Mouse (Mus musculus): ENCODE results near the gene Pigz.

The Pigz gene

DNA sequence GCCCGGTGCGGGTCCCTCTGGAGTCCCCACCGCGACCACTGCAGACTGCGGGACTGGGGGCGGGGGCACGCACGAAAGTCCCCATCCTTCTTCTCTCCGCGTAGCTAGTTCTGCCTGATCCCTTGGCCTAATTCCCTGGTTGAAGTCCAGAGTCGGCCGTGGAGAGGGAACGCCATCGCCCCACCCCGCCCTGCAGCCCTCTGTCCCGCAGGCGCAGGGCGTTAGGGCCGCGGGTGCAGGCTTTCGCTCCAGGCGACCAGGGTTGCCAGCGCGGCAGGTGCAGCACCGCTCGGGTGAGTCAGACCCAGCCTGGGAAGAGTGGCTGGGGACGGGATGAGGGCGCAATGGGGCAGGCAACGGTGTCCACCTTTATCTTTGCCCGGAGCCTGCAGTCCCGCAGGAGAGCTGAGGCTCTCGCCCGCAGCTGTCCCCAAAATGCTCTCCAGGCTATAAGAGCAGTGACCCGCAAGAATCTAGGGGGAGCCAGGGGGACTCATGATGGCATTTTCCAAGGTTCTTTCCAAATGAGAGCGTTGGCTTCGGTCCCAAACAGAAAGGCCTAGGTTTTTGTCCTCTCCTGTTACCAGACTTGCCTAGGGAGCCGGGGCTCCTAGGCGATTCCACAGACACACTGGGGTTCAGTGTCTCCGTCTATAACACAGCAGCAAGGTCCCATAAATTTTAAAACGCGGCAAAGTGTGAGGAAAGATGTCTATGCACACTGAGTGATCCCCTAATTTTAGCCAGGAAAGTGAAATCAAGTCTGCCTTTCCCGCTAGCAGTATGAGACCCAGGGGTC lies at the start of gene Pigz:
Gene Pigz, plus strand, starts transcription at position 101 of the 799 bp plus-strand sequence.
- peak; percentile 46 for DNase-seq (ENCODE audit: low spot score)

DNA sequence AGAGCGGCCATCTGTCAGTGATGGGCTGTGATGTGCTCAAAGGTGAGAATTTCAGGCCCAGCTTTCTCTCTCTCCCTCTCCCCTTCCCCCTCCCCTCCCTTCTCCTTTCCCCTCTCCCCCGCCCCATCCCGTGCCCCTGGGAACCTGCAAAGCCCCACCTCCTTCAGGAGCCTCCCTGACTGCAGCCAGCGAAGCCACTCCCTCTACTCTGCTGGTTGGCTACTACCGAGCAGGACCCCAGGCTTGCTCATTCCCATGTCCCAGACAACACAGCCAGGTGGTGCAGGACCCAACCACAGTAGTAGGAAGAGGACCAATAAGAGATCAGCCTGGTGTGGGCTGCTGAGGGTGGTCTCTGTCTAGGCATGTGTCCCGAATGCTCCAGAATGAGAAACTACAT lies 49.7 kb upstream of the Pigz start:
- no peak for DNase-seq (ENCODE audit: low spot score)

DNA sequence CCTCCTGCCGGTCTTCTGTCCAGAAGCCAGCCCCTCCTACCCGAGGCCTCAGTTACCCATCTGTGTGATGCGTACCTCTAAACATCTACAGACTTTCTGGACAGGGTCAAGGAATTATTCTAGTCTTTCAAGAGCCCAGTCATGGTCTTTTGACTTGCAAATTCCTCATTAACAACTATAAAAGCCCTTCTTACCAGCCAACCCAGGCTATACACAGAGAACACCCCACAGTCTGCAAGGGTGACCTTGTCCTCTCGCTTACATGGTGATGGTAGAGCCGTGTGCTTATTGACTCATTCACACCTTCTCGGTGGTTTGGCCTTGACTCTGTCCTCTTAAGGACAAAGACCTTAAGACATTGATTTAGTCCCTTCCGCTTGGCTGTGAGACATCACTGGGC lies 42.7 kb upstream of the Pigz start:
- no peak for DNase-seq (ENCODE audit: low spot score)

DNA sequence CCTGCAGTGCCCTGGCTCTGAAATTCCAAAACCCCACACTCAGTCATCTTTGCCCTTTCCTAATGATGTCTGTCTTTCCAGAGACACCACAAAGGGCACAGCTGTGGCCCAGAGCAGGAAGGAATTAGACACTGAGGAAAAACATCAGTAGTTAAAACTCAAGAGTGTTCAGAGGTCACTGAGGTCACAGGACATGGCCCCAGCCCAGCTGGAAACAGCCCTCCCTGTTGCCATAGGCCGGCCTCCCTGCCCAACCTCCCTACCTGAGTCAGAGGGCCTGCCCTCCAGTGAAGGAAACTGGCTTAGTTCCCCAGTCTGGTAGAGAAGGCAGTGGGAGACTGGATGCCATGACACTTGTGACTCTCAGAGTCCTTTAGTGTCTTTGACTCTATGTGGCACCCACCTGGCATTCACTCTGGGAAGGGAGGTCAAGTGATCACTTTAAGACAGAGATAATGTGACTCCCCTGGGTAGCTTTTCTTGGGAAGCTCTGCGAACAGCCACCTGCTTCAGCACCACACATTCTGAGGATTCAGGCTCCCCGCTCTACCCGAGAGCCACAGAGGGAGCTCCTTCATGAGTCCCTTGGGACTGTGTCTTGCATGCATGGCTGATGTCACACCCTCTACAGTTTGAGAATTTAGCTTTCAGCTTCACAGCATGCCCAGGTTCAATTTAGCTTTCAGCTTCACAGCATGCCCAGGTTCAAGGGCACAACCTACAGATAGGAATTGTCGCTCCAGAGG lies 40.1 kb upstream of the Pigz start:
- DNase-seq (ENCODE audit: low spot score) = no peak

DNA sequence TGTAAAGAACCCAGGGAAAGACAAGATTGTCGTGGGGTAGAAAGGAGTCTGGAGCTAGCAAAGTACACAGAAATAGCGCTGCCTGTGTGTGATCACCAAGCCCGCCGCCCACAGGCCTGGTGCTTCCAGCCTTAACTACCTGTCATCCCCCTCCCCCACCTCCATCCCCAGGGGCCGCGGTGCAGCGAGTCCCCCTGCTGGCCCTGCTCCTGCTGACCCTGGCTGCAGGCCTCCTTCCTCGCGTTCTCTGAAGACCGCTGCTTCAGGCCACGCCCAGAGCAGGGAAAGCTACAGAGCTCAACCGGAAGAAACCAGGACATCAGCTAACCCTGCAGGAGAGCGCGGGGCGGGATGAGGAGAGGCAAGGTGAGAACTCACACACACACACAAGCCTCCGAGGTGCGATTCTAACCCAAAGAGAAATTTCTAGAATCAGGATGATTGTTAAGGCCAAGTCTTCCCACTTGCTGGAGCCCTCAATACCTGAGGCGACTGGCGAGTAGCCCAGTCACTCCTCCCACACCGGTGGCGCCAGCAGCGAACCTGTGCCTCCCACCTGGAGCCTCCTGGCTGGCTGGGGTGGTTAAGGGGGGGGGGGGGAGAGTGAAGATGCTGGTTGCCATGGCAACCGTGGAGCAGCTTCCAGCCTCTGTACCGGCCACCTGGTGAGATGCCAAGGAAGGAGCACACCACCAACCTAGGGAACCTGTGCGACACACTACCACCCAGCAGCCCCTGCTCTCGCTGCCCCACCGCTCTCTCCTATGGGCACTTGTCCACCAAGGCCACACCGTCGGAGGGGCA lies 36.5 kb upstream of the Pigz start:
- no peak for DNase-seq (ENCODE audit: low spot score)

DNA sequence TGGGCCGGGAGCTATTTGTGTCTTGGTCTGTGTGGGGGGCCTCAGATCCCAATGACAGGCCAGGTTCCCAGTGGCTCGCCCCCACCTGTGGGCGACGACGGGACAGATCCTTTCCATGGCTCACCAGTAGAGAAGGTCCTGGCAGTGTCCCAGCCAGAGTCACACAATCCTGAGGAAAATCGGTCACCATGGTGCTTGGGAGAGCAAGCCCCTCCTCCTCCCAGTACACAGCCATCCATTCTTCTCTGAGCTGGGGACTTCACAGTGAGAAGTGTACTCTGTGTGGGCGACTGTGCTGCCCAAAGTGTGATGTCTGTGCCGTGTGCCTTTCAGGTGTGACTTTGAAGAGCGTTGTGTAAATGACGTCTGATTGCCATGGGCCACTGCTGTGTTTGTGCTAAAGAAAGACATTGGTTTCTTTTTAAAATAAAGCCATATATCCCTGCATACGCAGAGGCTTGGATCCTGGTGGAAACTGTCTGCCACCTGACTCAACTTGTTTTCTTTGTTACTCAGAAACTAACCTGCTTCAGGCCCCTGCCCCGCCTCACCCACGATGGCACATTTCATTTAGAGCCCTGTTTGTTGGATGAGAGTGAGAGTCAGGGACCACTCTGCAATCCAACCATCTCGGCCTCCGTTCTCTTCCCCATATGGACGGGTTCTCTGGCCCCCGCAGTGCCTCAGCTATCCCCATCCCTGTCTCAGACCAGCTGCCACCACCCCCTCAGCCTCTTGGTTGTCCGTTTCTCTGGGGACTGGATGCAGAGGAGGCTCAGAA lies 34.9 kb upstream of the Pigz start:
- no peak for DNase-seq (ENCODE audit: low spot score)

DNA sequence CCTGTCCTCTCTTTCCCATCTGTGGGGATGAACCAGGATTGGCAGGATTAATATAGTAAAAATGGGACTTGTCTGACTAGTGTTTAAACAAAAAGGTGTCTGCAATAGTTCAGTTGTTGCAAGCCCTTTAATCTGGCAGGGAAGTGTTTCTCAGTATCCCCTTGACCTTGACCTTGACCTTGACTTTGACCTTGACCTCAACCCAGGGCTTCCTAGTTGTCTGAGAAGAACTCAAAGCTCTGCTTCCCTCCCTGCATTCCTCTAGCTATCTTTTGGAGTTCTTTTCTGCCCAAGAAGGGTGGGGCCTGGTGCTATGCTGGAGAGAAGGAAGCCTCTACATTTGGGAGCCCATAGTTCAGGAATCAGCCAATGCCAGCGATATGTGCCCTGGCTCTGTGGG lies 31.8 kb upstream of the Pigz start:
- DNase-seq (ENCODE audit: low spot score) = no peak

DNA sequence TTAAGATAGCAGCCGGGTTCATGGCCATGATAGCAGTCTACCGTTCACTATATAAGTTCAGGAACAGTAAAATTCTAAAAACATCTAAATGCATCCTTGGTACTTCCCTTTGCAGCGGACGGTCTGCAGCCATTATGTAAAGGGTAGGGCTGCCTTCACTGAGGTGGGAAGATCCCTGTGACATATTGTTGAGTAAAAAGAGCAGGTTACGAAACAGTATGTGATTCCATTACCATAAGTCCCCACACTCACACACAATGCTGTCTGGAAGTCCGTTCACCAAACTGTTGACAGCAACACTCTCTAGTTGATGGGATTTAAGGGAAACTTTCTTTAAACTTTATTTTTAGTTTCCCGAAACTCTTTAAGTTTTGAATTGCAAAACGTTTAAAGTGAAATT lies 30.4 kb upstream of the Pigz start:
- DNase-seq (ENCODE audit: low spot score) = no peak

DNA sequence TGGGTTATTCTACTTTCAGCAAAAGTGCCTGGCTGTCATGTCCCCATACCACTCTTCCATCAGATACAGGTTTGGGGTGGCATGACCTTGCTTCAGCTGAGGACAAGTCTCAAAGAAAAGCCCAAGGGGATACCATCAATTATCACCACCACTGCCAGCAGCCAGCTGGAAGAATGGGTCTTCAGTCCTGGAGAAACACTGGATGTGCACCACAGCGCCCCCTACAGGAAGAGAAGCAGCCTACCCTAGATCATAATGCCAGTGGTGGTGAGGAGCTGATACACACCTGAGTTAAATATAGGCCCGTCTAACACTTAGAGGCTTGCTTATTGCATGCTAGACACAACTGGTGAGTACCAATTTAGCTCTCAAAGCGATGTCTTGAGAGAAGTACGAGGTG lies 28.3 kb upstream of the Pigz start:
- no peak for DNase-seq (ENCODE audit: low spot score)

DNA sequence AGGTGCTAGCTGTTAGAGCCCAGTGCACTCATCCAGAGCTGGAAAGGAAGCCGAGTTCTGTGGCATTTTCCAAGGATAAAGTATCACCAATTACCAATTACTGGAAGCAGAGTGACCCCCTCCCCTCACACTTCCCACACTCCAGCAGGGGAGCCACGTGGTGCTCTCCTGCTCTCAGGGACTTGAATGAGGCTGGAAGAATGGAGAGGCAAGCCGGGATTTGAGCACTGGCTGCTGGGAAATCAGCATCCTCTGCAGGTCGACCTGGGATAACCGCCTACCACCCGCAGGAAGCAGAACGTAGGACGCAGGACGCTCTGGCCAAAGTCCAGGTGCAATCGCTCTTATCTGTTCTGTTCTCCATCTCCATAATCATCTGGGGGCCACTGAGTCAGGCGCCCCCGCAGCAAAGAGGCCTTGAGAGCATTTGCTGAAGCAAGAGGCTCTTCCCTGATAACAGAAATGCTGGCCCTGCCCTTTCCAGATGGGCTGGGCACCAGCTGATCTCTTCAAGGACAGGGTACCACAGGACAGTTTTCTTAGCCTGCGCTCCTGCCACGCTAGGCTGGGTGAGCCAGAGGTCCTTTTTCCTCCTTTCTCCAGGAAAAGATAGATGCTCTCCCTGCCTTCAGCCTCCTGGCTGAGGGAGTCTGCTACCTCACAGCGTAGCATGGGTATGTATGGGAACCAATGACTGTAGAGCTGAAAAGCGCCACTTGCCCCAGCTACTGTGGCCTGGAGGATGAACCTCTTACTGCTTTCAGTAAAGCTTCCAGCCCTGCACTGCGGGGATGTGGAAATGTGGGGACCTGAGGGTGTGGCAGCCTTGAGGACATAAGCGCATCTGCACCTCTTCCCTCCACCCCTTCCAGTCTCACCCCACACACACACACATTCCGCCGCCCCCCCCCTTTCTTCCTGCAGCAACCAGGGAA lies 27.5 kb upstream of the Pigz start:
- no peak for DNase-seq (ENCODE audit: low spot score)

DNA sequence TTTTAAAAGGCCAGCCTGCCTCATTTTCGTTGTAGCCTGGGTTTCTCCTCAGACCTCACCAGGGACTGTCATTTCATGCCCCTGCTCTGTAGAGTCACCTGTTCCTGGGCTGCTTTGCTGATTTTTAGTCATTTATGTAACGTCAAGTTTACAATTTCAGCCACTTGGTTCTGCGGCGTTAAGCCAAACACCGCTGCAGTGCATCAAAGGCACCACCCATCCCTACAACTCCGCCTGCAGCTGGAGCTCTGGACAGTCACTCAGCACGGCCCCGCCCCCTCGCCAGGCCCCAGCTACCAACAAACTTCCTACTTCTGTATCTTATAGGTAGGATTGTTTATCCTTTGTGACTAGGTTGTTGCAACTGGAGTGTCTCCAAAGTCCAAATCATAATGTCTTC lies 26.8 kb upstream of the Pigz start:
- DNase-seq (ENCODE audit: low spot score) = peak; percentile 35

DNA sequence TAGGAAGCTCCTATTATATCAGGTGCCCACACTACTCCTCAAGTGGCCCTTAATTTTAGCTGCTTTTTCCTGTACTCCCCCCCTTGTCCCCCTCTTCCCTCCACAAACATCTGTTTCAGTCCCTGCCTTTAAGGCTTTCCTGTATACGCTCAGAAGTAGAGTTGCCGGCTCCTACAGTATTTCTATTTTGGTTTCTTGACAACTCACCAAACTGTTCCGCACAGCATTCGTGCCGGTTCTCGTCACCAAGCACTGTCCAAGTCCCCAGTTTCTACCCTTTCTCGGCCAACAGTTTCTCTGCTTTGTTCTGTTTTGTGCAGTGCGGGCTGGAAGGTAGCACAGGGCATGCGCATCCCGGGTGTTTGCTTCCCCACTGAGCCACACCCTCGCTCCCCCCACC lies 24.7 kb upstream of the Pigz start:
- DNase-seq (ENCODE audit: low spot score) = no peak

DNA sequence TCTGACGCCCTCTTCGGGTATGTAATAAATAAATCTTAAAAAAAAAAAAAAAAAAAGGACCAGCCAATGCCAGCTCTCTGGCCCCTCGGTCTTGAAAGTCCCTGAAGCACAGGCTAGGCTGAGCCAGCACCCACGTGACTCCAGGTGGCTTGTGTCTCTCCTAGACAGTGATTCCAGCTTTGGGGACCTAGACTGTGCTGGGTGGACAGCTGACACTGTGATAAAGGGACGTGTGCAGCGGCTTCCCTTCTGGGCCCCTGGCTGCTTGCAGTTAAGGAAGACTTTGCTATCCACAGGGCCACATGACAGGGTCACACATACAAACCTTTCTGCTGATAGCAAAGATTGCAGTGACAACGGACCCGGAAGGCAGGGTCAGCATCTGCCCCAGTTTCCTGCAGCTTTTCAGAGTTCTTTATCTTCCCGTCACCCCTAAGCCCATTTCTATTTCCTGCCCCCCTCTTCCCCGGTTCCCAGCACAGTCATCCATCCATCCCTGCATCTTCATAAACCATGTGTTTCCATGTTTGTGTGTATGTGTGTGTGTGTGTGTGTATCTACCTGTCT lies 23.3 kb upstream of the Pigz start:
- DNase-seq (ENCODE audit: low spot score) = no peak

DNA sequence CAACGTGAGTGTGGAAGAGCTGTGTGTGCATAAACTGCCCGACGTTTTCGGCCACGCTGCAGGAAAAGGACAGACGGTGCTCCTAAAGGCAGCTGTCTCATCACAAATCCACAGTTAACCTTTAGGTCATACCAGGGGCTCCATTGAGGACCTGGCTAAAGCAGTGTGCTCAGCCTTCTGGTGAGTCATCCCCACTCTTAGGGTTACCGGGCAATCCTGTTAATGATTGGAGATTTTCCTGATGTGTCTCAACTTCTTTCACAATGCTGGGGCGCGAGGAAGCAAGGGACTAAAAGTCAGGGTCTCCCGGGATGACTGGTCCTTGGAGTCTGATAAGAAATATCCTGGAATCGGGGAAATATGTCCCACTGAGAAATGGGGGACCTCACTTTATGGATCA lies 15.9 kb upstream of the Pigz start:
- no peak for DNase-seq (ENCODE audit: low spot score)

DNA sequence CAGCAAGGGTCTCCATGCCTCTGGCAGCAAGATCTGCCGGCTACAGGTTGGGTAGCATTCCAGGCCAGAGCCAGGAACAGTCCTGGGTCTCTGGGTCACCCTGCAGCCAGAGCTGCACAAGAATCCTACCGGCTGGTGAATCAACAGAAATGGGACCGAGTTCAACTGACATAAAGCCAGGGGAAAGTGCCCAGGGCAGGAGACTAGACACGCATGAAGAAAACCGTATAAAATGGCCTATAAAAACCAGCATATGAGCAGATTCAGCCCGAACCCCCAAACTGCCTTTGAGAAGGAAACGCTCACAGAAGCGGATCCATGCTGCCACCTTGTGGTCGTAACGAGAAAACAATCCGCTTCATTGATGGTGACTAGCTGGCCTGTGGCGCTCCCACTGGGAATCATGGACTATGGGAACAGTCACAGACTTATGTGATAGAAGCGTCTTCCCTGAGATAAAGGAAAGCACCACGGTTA lies 15.4 kb upstream of the Pigz start:
- peak; percentile 64 for DNase-seq (ENCODE audit: low spot score)

DNA sequence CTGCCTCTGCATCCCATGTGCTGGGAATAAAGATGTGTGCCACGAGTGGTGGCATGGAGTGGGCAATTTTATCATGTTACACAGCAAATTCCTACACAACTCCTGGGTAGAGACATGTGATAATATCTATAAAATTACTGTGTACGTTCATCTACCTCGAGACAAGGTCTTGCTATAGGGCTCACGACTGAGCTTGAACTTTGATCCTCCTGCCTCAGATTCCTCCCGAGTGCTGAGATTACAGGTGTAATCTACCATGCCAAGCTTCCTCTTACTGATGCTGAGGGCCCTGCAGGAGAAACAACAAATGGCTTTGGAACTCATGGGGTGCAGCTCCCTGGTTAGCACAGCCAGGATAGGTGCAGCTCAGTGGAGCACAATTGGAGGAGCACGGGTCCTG lies 9.3 kb upstream of the Pigz start:
- no peak for DNase-seq (ENCODE audit: low spot score)

DNA sequence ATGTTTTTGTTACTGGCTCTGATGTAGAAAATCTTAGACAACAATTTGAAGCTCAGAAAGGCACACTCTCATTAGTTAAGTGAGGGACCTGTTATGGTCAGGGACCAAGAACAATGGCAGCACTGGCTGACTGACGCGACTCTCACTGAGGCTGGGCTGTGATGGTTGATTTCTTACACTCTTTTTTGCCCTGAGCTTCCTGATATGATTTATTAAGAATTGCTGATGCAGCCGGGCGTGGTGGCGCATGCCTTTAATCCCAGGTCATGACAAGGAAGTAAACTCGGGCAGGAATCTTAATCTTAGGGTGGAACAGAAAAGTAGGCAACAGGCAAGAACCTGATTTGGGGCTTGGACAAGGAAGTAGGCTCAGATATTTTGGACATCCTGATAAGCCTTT lies 7.6 kb upstream of the Pigz start:
- DNase-seq (ENCODE audit: low spot score) = no peak

DNA sequence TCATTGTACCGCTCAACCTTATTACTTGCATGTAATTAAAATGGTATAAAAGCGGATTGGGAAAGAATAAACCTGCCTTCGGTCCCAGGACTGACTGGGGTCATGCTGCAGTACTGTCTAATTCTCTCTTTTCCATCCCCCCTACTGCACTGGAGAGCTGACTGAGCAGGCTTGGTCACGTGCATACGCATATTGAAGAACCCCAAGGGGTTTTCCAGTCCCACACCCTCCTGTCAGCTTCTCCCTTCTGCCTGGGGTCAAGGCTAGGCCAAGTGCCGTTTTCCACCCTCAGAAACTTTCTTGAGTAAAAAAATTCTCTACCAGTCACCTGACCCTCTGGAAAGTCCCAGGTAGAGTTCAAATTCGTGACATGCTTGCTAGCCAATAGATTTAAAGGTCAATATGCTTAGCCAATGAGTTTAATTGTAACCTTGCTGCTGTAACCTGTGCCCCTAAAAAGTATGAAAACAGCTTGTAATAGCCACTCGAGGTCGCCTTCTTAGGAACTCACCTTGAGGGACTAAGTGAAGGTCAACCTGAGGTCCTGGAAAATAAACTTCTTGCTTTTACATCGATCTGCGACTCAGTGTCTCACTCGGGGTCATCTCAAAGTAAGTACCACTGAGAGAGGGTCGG lies 7.0 kb upstream of the Pigz start:
- no peak for DNase-seq (ENCODE audit: low spot score)

DNA sequence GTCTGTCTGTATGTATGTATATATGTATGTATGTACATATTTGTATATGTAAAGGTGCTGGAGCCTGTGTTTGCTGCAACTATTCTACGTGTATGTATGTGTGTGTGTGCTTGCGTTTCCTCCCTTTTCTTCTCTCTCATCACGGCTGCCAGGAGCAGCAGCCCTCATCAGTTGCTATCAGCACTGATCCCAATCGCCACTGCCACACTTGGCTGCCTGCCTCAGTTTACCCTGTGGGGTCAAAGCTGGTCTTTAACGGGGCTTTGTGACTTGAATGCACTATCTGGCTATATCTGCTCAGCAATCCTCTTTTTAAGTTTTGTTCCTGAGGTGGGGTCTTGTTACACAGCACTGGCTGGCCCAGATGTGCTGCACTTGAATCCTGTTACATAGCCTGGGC lies 6.2 kb upstream of the Pigz start:
- no peak for DNase-seq (ENCODE audit: low spot score)

DNA sequence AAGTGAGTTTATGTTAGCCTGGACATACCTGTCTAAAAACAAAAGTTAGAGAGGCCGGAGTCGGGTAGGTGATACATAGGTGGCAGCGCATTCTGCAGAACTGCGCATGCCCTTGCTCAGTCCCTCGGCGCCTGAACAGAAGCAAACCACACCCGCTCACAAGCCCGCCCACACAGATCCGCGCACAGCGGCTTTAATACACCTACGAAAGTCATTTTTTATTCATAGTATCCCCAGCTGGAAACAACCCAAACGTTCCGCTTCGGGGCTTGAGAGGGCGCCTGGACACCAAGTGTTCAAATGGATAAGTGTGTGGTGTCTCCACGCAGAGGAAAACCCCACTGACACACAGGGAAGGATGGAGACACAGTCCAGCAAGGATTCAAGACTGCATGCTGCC lies 2.3 kb upstream of the Pigz start:
- DNase-seq (ENCODE audit: low spot score) = no peak

Data from urinary bladder, postnatal 25 days (tissue).